Mouse (Mus musculus) gastrocnemius, postnatal 4 days (tissue): ENCODE data around the gene Tfb1m. TPM values are rescaled to one million over a fixed set of nuclear protein-coding genes. Genes with fewer than 3 reads are reported as not detected.

Experiments
- DNase-seq, 2 experiments: peaks; one replicate each; pipeline ENCODE4 v3.0.0; 2021 to 2022; ENCODE audit warnings: low spot score in 2 of 2, mixed read lengths in 2 of 2
- long read RNA-seq, 2 experiments: library from polyadenylated mRNA; stranded (forward); transcript quantifications; one replicate each; pipeline ENCODE4 v2.0.0; 2021
- total RNA-seq, 2 experiments: library from RNA; stranded (reverse); gene quantifications; 2 replicates each; pipeline ENCODE4 v1.2.3; 2021

The Tfb1m gene
- total RNA-seq, result 10 to 100 TPM; 10.2 to 11.9 TPM
- long read RNA-seq, experiment 1, partial matches to known transcripts, result 0 of 4 reads
- long read RNA-seq, experiment 1, other reads (novel, unspliced or antisense), result 0 of 4 reads
- long read RNA-seq, experiment 2, partial matches to known transcripts, result 0 of 3 reads
- long read RNA-seq, experiment 2, other reads (novel, unspliced or antisense), result 1 of 3 reads

DNA sequence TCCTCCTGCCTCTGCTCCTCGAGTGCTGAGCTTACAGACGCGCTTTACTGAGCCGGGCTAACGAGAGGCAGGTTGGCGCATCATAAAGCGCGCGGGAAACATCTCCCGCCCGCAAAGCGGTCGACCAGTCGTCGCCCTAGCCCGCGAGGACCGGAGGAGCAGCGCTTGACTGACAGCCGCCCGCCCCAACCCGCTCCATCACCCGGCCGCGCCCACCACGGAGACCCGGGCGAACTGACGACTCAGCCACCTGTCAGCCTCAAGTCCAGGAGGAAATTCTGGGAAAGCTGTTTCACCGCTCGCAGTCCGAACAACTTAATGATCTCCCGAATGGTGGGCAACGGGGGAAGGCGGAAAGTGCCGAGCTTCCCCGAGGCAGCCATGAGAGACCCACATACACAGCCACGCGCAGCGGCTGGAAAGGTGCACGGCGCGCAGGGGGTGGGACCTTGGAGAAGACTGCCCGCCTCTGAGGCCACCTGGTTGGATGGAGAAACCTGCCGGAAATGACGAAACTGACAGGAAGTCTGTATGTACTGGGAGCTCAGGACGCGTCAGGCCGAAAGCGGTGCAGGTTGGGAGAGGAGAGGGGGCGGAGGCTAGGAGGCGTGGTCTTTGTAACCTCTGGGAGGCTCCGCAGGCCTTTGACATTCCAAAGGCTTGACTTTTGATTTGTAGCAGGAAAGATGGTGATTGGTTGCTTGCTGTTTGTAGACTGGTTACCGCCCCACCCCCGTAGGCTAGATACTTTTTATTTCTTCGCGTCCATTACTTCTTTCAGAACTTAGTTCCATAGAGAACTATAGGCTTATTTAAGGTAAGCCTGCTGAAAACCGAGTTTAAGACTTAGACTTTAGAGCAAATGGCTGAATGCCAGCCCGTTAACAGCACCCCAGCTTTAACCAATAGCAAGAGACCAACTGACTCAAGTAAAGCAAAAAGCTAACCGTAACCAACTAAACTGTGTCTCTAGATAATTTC is at the start of gene Tfb1m:
TSS of gene Tfb1m (minus strand) at position 451 of the 981 bp plus-strand sequence.
- peak; percentile 84 to 96 for DNase-seq

DNA sequence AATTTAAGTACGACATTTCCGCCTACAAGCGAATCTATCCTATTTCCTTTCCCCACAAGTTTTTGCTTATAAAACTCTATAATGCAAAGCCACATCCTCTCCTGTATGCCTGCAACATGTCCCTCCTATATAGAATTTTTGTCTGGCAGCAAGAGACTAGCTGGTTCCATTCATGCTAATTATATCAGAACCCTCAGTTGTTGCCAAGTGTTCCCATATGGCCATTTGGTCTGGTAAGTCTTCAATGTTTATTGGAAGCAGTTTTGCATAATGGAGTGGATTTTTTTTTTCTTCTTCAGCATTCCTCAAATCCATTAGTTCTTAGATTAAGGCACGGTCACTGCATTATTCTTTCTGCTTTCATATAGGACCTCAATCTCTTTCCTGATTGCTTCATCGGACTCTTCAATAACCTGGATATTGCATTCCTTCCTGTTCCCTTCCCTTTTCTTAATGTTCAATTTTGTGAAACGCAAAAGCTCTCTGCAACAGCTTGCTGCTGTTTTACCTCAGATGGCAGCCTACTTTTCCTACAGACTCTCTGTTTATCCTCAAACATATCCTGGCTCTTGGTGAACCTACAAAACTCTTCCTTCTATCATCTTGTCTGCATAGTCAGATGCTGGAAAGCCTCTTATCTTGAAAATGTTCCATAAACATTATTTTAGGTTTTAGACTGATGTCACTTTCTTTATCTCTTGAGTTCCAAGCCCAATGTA is 45.5 kb upstream of the Tfb1m start:
- no peak for DNase-seq

DNA sequence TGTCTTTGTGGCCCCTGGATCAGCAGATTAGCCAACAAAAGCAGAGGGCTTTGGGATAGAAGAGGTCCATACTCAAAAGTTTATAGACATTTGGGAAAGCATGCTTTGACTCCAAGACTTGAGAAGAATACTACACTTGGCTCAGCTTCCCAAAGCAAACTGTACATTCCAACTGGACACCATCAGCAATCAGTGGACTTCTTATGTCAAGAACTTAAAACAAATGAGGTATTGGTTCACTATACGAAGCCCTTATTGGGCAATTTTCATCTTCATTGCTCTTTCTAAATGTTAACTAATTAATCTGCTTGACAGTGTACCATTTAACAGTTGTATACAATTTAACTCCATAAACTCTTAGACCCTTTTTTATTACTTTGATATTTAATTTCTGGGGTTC is 40.8 kb upstream of the Tfb1m start:
- DNase-seq, result no peak

DNA sequence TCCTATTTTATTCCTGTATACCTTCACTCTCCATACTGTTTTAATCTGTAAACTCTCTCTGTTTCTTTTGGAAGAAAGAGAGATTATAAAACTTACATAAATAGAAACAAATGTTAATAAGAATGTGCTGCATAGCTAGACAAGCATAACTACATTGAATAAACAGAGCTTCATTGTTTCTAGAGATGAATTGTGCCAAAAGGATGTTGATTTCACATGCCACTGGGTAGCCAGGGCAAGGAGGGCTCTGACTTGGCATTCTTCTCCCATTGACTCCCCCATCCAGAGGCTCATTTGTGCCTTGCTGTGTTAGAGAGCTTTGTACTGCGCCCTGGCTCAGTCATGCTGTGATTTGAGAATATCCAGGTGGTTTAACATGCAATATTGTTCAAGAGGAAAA is 40.3 kb upstream of the Tfb1m start:
- no peak for DNase-seq

DNA sequence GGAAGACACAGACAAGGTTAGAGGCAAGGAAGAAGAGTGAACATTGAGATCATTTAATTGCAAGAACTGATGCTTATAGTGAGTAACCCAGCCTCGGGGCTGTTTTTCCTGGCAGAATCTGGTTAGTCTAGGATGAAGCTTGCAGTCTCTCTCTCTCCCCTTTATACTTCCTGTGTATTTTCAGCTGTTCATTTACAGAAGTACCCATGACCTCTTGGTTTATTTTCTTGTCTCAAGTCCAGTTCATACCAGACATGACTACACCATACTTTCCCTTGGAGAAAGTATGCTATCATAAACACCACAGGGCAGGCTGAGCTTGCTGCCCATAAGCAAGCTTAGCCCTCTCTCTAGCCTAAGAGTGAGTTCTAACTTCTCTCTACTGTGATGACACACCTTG is 39.5 kb upstream of the Tfb1m start:
- no peak for DNase-seq

DNA sequence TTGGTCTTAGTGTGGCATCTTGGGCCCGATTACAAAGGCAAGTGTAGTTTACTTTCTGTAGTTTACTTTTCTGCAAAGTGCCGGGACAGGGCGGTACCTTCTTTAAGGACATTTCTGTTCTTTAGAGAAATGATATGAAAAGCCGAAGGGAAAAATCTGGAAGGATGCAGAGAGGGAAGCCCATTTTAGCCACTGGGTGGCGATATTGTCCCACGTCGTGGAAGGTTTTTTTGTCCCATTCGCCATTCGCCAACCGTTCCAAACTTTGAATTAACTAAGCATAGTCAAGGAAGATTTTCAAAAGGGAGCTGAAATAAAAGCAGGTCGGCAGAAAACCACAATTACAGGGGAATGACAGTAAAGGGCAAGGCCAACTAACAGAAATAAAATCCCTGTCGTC is 13.3 kb upstream of the Tfb1m start:
- peak; percentile 25 to 70 for DNase-seq

DNA sequence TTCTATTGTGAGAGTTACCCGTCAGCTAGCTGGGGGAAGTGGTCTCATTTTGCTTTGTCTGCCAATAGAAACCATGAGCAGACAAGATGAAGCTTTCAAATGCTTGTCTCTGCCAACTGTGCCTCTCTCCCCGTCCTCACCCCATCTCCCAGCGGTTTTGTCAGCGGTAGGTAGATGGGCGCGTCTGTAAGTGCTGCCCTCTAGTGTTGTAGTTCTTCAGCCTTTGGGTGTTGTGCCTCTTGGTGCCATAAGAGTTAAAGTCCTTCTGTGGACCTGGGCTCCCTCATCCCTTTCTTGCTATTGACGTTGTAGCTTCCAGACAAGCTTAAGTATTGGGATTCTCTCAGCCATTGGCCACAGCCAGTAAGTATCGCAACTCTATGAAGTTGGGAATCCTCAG is 4.8 kb upstream of the Tfb1m start:
- no peak for DNase-seq

DNA sequence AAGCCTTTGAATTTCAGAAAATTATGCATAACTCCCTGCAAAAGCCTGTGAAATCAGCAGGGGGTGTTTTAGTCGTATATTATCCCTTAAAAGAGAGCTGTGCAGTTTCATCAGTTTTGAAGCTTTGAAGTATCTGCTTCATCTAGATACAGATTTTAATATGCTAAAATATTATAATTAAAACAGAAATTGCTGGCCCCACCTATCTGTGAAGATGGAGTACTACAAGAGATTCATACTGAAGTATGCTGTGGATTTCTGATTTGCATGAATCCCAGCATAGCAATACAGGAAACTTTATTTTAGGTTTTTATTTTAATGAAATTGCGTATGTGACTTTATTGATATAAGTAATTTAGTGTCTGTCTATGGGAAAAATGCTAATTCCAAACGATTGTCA is 3.0 kb upstream of the Tfb1m start:
- DNase-seq, result no peak

DNA sequence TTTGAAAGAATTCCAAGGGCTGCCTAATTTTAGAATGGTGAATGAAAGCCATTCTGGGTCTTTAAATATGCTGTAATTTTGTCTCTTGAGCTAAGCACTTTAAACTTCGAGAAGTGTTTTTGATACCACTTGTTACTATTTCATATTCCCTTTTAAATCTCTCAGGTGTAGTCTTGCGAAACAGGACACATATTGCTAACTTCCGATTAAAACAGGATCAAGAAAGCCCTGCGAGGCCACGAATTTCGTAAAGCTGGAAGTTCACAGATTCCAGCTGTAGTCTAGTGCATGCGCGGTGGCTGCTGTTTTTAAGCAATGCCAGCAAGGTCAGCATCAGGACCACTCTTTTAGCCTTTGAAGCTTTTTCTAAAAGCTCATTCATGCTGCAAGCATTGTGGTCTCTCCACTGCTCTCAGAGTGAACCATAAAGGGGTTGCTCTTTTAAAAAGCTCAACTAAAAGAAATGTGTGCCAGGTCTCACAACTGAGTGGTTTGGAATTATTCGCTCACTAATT is 832 bp upstream of the Tfb1m start:
- DNase-seq, result no peak

DNA sequence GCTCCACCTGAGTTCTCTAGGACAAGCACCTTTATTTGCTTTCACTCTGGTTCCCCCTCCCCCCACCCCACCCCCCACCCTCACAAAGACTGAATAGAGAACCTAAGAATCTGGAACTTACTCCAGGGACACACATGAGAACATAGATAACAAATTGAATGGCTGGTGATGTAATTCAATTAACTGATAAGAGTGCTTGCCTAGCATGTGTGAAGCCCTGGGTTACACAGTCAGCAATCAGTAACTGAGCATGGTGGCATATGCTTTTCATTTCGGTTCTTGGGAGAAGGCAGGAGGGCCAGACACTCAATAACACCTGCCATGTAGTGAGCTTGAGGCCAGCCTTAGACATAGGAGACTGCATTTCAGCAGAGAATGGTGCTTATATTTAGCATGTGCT is 1.3 kb downstream of the Tfb1m start:
- DNase-seq, result no peak

DNA sequence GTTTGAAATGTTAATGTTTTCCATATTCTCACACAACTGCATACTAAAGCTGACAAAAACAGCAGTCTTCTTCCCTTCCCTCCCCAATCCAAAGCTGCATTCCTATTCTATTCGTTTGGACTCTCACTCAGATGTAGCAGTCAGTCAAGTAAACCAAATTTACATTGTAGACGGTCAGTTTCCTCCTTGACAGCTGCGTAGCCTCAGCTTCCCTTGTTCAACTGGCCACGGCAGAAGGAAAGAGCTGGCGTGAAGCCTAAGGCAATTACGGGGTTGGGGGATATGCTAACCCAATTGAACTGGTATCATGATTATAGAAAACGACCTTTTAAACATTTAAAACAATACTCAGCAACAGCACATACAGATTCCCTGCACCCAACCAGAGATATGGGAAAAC is 9.9 kb downstream of the Tfb1m start:
- DNase-seq, result no peak

DNA sequence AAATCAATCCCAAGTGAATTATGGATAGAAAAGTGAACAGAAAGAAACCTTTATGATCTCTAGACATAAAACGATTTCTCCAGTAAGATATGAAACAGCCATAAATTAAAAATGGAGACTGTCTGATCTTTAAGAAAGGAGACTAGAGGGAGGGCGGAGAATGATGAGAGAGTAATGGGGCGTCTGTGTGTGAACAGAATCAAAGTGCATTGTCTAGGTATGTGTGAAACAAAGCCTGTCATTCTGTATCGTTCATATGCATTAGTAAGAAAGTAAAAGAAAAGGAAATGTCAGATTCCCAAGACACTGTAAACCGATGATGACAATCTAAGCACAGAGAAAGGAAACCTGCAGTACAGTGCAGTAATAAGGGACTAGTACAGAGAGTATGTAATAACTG is 16.5 kb downstream of the Tfb1m start:
- no peak for DNase-seq

DNA sequence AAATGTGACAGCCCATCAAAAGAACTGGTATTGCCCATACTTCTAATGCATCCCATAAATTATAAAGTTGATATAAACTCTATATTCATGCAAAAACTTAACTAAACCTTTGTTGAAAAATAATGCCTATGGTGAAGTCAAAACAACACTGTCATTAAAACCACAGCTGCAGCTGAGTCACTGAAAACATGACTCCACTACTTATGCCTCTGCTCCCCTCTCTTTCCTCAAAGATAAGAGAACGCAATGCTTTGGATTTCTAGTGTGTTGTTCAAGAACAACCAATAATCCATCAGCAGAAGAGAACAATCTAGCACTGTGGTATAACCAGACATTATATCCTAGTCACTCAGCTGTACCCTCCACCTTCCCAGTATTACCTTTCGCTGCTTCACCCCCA is 17.3 kb downstream of the Tfb1m start:
- DNase-seq, result no peak

DNA sequence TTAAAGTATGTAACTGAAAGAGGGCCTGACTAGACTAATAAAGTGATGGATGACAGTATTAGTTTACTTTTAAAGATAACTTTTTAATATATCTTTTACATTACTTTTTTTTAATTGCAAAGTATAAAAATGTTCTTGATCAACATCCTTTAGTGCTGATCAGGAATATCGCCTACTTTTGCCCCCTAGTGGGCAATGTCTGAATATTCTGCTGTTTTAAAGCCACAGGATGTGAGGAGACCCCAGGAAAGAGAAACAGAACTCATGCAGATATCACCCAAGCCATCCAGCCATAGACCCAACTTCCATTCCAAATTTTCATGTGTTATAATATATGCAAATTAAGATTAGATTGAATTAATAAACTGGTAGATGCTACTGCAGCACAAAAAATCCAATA is 24.2 kb downstream of the Tfb1m start:
- DNase-seq, result no peak

DNA sequence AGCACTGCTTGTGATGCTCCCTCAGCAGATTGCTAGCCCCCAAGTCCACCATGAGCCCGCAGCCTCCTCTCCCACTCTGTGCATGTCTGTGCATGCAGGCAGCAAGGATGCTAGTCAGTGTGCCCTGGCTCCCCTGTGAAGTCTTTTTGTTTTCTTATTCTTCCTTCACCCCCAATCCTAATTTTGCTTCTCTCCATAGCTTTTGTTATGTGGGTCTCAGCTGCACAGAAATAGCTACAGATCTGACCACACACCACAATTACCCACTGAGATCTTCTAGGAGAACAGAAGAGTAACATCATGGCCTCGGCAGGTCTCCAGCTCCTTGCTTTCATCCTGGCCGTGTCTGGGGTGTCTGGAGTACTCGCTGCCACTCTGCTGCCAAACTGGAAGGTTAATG is 25.3 kb downstream of the Tfb1m start, which contains the start of gene Cldn20:
TSS of gene Cldn20 (plus strand) at position 301 of the 400 bp plus-strand sequence.
- DNase-seq, result no peak

DNA sequence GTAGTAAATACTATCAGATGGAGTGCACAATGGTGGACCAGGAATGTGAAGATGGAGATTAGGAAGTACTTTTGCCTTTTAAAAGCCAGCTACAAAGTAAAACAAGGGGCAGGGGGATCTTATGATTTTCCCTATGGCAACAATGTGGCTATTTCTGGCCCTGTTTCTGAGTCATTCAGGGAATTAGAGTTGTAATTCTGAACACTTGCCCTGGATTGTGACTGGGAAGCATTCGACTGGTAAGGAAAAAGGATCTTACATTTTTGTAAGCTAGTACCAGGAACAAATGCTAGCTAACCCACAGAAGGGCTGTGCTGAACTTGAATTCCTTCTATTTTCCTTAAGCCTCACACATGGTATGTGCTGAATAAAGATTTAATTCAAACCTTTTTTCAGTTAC is 25.9 kb downstream of the Tfb1m start:
- DNase-seq, result no peak

DNA sequence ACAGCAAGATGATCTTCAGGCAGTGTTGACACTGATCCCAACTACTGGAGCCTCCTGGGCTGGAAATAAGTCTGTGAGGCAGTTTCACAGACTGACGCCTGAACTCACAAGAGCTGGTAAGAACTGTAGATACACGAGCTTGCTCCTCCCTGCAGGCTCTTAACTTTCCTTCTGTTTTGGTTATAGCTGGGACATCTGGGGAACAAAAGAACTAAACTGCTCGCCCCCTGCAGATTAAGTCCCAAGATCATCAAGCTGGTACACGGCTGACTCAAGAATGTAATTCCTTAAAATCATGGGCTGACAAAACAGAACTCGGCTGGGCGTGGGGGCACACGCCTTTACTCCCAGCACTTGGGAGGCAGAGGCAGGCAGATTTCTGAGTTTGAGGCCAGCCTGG is 27.0 kb downstream of the Tfb1m start:
- no peak for DNase-seq

DNA sequence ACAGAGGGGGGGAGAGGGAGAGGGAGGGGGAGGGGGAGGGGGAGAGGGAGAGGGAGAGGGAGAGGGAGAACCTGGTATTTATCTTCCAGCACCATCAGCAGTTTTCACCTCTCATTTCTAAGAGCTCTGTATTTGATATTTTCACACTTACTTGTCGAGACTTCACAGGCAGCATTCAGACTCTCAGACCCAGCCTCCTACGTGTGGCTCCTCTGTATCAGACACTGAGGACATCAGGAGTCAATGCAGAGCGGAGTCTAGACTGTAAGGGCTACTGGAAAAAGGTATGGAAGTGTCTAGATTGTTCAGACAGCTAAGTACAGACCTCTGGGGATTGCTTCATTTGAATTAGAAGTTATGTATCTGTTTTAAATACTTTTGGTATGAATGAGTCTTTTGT is 28.1 kb downstream of the Tfb1m start:
- no peak for DNase-seq

DNA sequence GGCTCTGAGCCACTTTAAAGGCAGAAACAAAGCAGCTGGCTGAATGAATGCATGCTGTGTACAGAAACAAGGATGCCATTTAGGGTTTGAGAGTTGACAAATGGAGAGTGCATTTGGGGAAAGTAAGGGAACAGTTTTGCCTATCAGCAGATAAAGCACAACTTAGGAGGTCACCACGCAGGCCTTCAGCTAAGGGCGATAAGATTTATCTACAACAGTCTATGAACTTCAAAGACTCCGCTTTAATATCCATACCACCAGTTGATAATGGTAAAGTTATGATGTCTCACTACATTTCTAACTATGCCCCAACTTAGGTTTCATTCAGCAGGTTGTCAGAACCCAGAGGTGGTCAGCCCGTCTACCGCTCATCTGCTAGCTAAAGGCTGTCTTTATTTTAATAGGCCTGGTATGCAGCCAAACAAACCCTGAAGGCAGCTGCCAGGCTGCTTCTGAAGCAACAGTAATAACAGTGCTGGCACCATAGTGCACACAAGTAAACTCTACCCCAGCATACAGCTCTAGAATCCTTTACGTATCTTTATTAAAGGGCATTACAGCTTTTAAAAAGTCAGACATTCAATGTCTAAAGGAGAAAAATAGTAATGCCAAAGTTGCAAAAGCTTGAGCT is 29.6 kb downstream of the Tfb1m start:
- DNase-seq, result no peak

DNA sequence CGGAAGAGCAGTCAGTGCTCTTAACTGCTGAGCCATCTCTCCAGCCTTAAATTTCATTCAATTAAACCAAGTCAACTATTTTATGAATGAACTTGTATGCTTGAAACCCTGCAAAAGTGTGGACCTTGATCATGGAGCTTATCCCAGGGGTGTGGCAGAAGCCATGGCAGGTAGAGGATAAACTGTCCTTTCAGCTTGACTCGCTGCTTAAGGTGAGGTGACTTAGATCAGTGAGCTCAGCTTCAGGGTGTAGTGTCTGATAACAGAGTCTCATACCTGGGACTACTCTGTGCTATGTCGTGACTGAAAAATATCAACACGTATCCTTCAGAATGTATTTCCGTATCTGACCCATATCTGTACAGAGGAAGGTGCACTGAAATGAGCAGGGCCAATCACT is 37.2 kb downstream of the Tfb1m start:
- DNase-seq, result no peak

DNA sequence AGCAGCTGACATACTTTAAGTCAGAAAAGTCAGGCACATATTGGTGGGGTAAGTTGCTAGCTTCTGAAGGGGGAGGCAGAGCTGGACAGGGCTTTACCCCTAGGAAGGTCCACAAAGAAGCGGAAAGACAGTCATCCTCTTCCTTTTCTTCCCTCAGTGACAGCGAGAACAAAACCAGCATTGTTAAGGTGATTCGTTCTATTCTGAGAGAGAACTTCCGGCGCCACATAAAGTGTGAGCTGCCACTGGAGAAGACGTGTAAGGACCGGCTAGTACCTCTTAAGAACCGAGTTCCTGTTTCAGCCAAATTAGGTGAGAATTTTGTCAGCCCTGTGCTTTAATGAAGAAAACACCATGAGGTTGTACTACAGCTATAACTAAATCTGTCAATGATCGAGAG is 41.2 kb downstream of the Tfb1m start:
- no peak for DNase-seq
